Mouse (Mus musculus) testis, adult 2 months (tissue): Measurements from ENCODE around the gene Ube3a.

Experiments
- CTCF ChIP-seq: fragments of 200-500 bp; IDR thresholded peaks from 2 replicates; pipeline ENCODE4 v1.5.1; 2012; ENCODE audit warnings: low read depth, mild to moderate bottlenecking, inconsistent platforms, low read length, moderate library complexity; ENCODE audit not compliant: control insufficient read depth, insufficient read depth, insufficient replicate concordance
- POLR2A ChIP-seq: fragments of 200-500 bp; IDR thresholded peaks from 2 replicates; pipeline ENCODE4 v1.6.1; 2012; ENCODE audit warnings: low read depth, mild to moderate bottlenecking, inconsistent platforms, low read length, moderate library complexity; ENCODE audit not compliant: control insufficient read depth

DNA sequence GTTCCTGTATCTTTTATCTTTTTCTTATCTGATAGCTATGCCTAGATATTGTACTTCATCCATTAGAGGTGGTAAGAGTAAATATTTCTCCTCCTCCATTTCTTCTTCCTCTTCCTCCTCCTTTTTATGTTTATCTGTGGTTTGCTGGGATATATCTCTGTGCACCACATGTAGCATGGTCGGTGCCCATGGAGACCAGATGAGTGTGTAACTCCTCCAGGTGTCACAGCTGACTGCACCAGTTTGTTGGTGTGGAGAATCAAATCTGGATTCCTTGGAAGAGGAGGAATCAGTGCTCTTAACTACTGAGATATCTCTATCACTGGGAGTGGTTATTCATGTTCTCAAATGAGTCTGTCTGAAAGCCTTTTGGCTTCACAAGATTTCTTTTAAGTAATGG lies 37.0 kb downstream of the Ube3a start:
- no peak for TF ChIP-seq POLR2A
- TF ChIP-seq CTCF, result no peak
